Mouse (Mus musculus) layer of hippocampus, postnatal 10 days (tissue): ENCODE data around the gene Ephb3. TPM values are rescaled to one million over a fixed set of nuclear protein-coding genes. Genes with fewer than 3 reads are reported as not detected.
A peak's percentile ranks its signal among the peaks of the same experiment; 100 is the strongest.

Source experiments
- DNase-seq, 2 experiments: peaks; one replicate each; pipeline ENCODE4 v3.0.0; 2021; ENCODE audit warnings: low spot score in 2 of 2
- total RNA-seq, 2 experiments: library from RNA; stranded (reverse); gene quantifications; 2 replicates each; pipeline ENCODE4 v1.2.3; 2021

Gene Ephb3
- total RNA-seq, 2 experiments from 2014 or later, result 22.3 to 28.3 TPM

DNA sequence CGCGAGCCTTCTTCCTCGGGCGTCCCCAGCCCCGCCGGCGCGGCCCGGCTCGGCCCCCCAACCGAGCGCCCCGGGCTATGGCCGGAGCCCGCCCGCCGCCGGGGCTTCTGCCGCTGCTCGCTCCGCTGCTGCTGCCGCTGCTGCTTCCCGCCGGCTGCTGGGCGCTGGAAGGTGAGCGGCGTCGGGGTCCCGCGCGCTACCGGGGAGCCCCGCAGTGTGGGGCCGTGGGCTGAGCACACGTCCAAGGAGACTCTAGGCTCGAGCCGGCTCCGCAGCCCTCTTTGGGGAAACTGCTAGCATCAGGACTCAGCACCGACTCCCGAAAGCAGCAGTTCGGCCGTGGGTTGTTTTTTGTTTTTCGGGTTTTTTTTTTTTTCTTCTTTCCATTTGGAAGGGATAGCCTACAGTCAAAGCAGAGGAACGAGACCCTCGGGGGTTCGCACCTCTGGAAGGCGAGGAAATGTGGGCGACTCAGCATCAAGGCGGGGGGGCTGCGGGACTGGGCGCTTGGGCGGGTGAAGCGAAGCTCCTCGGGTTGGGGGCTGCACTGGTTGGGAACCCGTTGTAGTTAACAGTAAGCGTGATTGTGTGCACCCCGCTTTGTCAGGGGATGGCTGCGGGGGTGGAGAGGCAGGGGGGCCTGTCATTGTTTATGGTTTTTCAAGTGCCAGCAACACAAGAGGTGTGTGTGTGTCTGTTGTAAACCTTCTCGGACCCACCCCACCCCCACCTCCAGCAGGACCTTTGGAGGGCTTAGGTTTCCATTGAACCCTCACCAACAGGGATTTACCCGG lies 735 bp downstream of the Ephb3 start:
- no peak for DNase-seq

DNA sequence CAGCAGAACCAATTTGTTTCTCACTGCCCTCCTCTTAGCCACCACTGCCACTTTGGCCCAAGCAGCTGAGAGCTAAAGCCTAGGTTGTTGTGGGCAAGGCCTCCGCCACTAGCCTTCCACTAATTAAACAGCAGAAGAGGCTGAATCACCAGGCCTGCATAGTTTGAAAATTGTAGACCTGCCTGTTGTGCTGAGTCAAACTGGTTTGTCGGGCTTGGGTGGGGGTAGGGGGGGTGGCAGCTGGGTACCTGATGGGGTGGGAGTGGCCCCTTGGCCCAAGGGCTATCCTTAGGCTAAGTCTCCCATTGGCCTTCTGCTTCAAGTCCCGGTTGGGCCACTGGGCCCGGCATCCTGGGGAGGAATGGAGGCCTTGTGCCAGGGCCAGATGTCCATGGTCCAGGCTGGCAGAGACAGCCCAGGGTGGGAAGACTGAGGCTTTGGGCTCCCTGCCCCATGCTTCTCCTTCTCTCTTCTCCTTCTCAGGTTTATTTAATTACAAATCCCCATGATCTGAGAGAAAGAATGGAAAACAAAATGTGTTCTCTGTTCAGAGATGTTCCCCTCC lies 3.5 kb downstream of the Ephb3 start:
- no peak for DNase-seq

DNA sequence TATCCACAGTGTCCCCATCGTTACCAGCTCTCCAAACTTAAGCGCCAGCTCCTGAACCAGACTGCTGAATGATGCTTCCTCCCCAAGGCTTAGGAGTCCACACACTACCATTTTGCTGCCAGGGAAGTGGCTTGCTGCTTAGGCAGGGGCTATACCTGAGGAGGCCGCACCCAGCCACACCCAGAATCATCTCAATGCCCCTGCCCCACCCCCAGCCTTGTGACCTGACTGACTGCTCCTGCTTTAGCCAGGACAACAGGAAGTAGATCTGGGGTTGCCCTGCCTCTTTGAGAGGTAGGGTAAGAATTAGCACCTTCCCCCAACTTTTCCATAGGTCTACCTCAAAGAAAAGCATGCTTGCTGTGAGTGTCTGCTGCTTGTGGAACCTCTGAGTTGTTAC lies 4.7 kb downstream of the Ephb3 start:
- no peak for DNase-seq

DNA sequence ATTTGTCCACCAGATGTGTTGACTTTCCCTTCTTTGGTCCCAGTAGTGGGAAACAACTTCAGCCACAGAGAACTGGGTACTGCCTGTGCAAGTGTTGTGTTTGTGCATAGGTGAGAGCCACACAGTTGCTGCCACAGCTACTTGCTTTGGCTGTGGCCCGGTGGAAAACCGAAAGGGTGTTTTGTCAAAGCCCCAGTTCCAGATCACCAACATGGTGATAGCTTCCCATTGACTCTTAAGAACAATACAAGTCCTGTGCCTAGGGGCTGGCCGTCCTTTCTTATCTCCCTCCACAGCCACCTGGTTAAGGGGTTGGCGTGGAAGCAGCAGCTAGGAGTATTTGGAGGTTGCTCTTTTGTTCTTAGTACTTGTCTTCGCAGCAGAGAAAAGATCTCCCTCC lies 5.6 kb downstream of the Ephb3 start:
- DNase-seq, result no peak

DNA sequence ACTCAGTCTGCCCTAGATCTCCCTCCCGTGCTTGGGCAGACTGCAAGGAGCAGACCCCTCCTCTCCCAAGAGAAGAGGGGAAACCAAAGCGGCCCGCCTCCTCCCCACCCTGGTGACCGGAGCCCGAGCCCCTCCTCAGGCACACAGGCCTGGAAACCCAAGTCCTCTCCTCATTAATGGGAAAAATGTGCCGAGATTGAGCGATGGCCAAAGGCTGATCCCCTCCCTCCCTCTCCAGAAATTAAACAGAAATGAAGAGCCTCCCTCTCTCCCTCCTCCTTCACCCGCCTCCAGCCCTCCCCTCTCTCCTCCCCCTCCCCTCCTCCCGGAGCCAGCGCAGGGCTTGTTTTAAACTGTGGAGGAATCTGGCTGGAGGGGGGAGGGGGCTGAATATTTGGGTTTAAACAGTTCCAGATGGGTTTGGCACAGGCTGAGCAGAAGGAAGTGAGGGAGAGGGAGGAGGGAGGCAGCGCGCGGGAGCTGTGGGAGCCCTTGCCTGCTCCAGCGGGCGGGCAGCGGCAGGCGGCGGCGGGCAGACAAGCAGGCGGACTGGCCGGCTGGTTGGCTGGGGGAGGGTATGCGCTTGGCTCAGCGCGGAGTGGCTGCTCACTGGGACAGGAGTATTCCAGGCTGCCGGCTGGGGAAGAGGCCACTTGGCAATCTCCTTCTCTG lies 6.2 kb downstream of the Ephb3 start:
- peak; percentile 81 to 87 for DNase-seq

DNA sequence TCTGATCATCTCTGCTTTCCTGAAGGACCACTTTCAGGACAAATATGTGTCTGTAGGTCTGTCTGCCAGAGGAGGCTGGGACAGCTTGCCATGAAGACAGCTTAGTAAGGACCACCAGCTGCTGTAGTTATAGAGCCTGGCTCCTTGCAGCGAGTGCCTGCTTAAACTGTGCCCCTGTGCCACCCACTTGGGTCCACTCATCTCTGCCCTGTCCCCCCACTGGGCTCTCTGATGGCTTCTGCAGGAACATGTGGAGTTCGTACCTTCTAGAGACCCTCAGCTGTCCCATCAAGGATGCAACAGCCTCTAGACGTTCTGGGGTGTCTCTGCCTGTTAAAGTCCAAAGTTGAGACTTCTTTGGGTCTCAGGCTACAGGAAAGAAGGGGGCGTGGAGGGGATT lies 6.9 kb downstream of the Ephb3 start:
- no peak for DNase-seq

DNA sequence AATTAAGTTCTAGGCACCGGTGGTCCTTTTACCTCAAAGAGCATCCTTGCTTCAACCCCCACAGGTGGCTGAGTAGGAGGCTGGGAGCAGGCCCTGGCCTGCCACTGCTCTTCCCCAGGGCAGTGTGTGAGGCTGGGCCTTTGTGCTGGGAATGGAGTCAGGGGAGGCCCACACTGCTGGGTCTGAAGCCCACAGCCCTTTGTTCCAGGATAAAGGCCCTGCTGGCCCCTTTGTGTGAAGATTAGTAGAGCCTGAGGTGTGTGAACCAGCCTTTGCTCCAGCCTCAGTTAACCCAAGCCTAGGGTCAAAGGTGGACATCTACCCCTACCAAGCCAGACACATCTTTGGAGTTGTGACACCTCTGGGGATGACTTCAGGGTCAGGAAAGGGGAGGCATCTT lies 7.8 kb downstream of the Ephb3 start:
- no peak for DNase-seq

DNA sequence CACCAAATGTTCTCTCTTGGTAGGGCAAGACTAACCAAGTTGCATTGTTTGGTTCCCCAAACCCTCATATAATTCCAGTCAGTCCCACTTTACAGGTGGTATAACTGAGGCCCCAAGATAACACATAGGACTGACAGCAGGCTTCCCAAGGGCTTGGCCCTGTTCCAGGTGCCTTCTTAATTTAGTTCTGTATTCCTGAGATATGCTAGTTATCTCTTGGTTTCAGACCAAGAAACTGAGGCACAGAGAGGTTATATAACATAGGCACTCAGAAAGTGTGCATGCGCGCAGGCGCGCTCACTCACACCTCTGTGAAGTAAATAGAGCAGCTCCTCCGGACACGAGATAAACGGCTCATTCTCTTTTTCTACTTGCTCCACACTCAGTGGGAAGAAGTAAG lies 9.4 kb downstream of the Ephb3 start:
- no peak for DNase-seq

DNA sequence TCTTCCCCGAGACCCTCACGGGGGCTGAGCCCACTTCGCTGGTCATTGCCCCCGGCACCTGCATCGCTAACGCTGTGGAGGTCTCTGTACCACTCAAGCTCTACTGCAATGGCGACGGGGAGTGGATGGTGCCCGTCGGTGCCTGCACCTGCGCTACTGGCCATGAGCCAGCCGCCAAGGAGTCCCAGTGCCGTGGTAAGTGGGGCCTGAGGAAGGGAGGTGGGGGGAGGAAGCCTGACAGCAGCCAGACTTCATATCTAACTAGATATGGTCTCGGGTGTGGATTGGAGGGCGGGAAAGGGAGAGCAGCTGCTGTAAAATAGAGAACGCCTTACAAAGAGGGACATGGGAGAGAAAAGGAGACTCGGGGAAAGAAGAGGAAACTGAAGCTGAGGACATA lies 10.2 kb downstream of the Ephb3 start:
- no peak for DNase-seq

DNA sequence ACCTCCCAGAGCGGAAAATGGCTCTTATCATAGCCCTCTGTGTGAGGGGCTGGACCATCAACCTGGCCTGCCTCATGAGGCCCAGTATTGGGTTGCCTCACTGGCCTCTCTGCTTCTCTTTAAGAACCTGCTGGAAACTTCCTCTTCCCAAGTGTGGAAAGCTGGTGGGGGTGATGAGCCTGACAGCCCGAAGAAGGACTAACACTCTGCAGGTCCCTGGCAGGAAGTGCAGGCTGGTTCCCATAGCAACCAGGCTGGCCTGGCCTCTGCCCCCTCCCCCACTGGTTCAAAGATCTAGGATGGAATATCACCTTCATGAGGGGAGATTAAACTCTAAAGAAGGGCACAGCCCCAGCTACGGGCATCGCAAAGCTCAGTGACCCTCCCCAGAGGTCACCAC lies 11.5 kb downstream of the Ephb3 start:
- no peak for DNase-seq

DNA sequence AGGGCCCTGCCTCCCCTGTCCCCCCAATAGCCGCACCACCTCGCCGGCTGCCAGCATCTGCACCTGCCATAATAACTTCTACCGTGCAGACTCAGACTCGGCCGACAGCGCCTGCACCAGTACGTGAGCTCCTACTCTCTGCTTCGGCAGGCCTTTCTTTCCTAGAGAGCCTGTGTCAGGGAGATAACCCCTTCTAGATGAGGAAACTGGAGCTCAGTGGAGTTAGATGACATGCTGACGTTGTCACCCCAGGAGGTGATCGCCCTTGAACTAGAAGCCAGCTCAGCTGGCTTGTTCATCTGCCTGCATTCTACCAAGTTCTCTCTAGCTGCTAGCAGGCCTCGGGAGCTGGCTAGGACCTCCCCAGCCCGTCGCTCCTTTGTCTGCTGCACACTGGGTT lies 12.7 kb downstream of the Ephb3 start:
- no peak for DNase-seq

DNA sequence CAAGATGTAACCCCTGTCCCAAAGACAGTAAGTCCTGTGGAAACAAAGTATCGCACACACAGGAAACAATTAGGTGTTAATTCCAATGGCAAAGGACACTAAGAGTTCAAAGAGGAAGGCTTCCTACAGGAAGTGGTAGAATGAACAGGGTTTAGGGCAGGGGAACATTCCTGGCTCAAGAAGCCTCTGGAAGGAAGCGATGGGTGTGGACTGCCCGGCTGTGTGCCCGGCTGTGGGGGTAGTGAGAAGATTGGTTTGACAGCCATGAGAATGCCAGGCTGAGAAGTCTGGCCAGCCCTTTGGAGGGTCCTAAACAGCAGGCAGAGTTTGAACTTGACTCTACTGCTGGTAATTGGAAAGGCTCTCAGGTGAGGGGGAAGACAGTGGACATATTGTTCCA lies 15.1 kb downstream of the Ephb3 start:
- DNase-seq, result no peak

DNA sequence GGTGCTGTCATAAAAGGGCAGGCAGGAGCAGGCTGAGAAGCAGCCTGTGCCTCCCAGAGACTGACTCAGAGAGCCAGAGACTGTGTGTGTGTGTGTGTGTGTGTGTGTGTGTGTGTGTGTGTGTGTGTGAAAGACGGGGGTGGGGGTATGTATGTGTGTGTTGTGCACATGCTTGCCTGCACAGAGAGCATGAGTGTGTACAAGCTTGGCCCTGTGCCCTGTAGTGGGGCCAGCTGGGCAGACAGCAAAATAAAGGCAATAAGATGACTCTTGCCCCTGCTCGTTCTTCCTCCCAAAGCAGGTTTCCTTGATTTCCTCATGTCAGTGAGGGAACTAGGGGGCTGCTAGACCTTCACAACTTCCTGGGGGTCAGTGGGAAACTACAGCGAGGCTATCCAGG lies 18.5 kb downstream of the Ephb3 start:
- no peak for DNase-seq

DNA sequence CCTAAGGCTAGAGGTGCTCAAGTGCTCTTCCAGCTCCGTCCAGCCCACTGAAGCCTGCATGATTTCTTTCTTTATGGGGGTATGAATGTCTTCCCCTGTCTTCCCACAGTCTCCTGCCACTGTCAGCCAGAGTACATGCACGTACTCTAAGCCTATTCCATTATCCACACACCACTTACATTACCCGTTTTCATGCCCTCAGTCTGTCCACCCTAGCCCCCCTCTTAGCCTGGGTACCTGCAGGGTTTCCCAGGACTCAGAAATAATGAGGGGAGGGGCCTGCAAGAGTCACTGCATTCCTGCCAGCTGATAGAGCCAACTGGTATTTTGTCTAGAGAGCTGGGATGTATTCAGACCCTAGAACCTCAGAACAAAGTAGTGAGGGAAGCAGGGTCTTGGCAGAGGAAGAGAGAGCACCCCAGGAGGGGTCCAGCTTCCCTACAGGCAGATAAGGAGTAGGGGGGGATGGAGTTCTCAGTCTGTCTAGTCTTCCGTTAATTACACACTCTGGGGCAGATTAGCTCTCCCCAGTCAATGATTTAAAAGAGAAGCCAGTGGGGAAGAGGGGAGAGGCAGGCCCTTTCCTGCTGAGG lies 20.2 kb downstream of the Ephb3 start:
- DNase-seq, result peak in 1 of 2 experiments; percentile 8

DNA sequence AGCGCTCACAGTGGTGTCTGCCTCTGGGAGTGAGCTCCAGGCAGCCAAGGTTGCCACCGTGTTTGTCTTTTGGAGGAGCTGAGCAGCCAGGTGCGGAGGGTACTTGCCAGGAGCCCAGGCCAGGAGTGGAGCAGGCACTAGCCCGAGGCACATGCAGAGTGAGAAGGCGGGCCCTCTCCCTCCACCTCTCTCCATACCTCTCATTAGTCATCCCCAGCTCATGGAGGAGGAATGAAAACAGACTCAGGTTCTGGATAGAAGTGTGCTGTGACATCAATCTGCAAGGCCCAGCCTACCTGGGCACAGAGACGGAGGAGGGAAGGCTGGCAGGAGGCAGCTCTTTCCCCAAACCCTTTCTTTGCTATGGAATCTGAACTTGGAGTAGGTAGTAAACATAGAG lies 22.1 kb downstream of the Ephb3 start:
- no peak for DNase-seq

DNA sequence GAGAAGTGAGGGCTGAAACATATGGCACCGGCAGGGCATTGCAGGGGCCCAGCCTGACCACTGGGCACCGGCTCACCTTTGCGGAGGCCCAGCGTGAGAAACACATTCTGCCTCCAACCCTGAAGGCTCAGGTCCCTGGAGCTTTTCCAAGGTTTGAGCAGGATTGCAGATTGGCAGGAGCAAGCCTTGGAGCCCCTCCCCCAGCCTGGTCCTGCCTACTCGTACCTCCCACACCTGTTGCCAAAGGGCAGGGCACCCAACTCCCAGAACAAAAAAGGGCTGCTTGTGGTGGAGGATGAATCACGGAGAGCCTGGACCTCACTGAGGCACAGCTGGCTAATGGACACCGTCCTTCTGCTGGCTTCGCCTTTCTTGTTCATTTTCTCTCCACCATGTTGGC lies 30.6 kb downstream of the Ephb3 start:
- no peak for DNase-seq

DNA sequence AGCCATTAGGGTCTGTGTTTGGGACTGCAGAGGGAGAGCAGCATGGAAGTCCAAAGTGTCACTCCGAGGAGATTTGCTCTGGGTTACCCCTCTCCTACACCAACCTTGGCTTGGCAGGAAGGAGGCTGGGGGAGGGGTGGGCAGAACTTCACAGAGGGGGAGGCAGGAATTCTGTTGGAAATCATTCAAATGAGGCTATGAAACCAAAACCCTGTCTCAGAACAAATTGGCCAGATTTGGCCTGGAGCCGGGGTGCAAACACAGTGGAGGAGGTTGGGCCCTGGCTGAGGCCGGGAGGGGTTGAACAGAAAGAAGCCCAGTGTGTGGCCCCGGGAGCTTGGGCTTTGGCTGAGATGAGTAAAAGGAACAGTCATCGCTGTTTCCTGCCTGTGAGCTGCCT lies 34.2 kb downstream of the Ephb3 start:
- peak; percentile 65 to 73 for DNase-seq

DNA sequence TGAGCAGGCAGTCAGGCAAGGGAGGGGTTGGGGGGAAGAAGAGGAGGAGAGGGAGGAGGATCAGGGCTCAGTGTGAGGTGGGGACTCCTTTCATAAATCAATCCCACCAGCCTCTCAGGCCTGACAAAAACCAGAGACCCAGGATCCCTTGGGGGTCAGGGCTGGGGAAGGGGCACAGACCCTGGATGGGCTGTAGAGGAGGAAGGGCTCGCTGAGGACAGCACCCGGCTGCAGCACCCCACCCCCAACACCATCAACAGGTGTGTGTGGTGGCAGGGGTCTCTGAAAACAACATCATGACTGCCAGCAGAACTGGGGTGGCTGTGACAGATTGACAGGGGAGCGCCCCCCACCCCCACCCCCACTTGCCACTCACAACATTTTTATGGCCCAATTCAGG lies 36.0 kb downstream of the Ephb3 start:
- DNase-seq, result no peak

DNA sequence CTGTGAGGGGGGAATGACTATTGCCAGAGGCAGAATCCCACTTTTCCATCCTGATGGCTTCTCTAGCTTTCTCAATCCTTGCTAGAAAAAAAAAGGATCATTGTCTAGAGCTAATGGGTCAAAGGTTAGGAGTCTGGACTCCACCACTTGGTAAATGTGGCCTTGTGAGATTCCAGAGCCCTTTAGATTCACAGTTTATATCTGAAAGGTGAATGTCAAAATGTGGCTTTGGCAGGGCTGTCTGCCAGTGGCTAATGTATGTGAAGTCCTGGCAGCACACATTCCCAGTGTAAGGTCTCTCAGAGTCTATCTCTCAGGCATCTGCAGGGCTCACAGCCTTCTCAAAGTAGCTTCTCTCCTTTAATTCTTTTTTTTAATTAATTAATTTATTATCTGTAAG lies 36.5 kb downstream of the Ephb3 start:
- DNase-seq, result no peak

DNA sequence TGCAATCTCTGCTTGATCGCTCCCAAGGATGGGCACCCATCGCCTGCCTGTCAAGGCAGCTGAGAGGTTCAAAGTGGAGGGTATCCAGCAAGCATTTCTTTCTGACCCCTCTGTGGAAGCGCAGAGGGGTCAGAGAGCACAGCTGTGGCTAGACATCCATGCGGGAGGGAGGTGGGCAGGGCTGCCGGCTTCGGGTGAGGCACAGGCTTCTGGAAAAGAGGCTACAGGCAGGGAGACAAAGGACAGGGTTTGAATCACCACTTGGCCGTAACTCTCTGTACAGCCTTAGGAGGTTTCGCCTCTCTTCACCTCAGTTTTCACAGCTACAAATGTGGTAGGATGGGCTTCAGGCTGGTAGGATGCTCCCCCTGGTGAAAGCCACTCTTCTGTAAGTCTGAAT lies 38.4 kb downstream of the Ephb3 start:
- no peak for DNase-seq

DNA sequence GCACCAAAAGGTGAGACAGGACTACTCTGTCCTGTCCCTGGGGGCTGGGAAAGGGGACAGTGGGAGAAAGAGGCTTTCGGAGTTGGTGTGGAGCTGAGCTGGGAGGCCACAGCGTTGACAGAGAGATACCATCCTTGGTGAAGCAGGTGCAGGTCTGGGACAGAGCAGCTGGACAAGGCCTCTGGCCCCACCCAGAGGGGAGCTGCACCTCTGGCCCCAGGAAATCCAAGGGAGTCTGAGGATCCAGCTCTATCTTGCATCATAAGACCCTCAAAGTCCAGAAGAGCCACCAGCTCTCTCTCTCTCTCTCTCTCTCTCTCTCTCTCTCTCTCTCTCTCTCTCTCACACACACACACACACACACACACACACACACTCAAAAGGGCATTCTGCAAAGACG lies 40.2 kb downstream of the Ephb3 start:
- DNase-seq, result no peak

DNA sequence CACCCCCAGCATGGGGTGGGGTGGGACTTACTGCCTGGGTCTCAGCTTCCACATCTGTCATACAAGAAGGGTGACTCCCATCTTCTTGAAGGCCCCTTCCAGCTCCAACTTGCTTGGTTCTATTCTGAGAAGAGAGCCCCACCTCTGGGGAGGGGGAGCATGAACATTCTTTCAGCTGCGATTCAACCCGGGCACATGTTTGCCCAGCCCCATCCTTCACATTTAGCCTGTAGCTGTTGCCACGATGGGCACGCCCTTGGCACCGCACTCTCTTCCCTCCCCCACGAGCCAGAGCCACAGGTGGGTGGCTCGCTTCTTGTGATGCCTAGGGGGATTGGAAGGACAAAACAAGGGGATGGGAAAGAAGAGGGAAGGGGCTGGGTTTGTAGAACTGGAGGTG lies 40.8 kb downstream of the Ephb3 start:
- no peak for DNase-seq
